Mouse (Mus musculus): Measurements from ENCODE around the gene Bcl6b. TPM values are rescaled to one million over a fixed set of nuclear protein-coding genes. Genes with fewer than 3 reads are reported as not detected.

The Bcl6b gene
- 3.9 and 4.3 TPM in 2 replicates for polyA plus RNA-seq (2015; fragmentation: Nextera tagmentation; extraction: Ambion mirVana)

- H3K9ac ChIP-seq (replicated peaks) = peak within 1 kb of the TSS; percentile 28
- peaks cover 65% of the 10 kb centered on the region for H3K27me3 ChIP-seq
- no peak within 1 kb of the TSS for H3K27ac ChIP-seq
- peak; percentile 22; the same call in 1 of the 2 replicates for ATAC-seq
- H3K4me3 ChIP-seq (replicated peaks) = peak within 1 kb of the TSS; percentile 28
- no peaks in the 10 kb centered on the region for H3K9me3 ChIP-seq
- 2% methylated on average over 39 of the region's 39 CpGs for WGBS
- H3K4me2 ChIP-seq (replicated peaks) = peak within 1 kb of the TSS; percentile 47
- peaks cover 3% of the 10 kb centered on the region; the same call in 1 of the 2 replicates for H3K36me3 ChIP-seq
- H3K4me1 ChIP-seq (replicated peaks) = peaks cover 43% of the 10 kb centered on the region
These were observed at the start of gene Bcl6b for GRCm38 (mm10) chr11:70229260-70230010. Gene Bcl6b, minus strand, starts transcription at chr11:70229798.

GRCm38 (mm10) chr11:70278961-70279360, 49.4 kb upstream of the Bcl6b start:
- Histone ChIP-seq H3K4me2 (replicated peaks) (no peak overlapping the region), H3K27ac (no peak overlapping the region), H3K9me3 (no peaks in the 10 kb centered on the region), H3K4me3 (replicated peaks) (no peak overlapping the region), H3K4me1 (replicated peaks) (no peaks in the 10 kb centered on the region), H3K36me3 (no peaks in the 10 kb centered on the region), H3K9ac (replicated peaks) (no peak overlapping the region), H3K27me3 (no peaks in the 10 kb centered on the region)
- ATAC-seq = no peak
- WGBS = 84% methylated on average over 3 of the region's 3 CpGs

- Histone ChIP-seq H3K9ac (replicated peaks) (no peak overlapping the region), H3K4me2 (replicated peaks) (no peak overlapping the region), H3K4me3 (replicated peaks) (no peak overlapping the region), H3K27me3 (no peaks in the 10 kb centered on the region), H3K9me3 (no peaks in the 10 kb centered on the region), H3K27ac (no peak overlapping the region), H3K36me3 (no peaks in the 10 kb centered on the region), H3K4me1 (replicated peaks) (no peaks in the 10 kb centered on the region)
- no peak for ATAC-seq
- WGBS = 87% methylated on average over 7 of the region's 7 CpGs
These were observed 42.0 kb upstream of the Bcl6b start for GRCm38 (mm10) chr11:70271641-70272040.

- H3K27ac ChIP-seq = no peak overlapping the region
- H3K4me2 ChIP-seq (replicated peaks) = no peak overlapping the region
- H3K4me3 ChIP-seq (replicated peaks) = no peak overlapping the region
- H3K36me3 ChIP-seq = no peaks in the 10 kb centered on the region
- H3K4me1 ChIP-seq (replicated peaks) = no peaks in the 10 kb centered on the region
- no peak overlapping the region for H3K9ac ChIP-seq (replicated peaks)
- ATAC-seq = no peak
- WGBS = 94% methylated on average over 1 of the region's 1 CpGs
- no peaks in the 10 kb centered on the region for H3K9me3 ChIP-seq
- no peaks in the 10 kb centered on the region for H3K27me3 ChIP-seq
These were observed 36.8 kb upstream of the Bcl6b start for GRCm38 (mm10) chr11:70266405-70266804.

- no peak for ATAC-seq
- Histone ChIP-seq H3K27ac (no peak overlapping the region), H3K9ac (replicated peaks) (no peak overlapping the region), H3K9me3 (no peaks in the 10 kb centered on the region), H3K36me3 (no peaks in the 10 kb centered on the region), H3K4me3 (replicated peaks) (no peak overlapping the region), H3K4me1 (replicated peaks) (no peaks in the 10 kb centered on the region), H3K27me3 (no peaks in the 10 kb centered on the region), H3K4me2 (replicated peaks) (no peak overlapping the region)
- WGBS = 80% methylated on average over 4 of the region's 4 CpGs
These were observed 36.2 kb upstream of the Bcl6b start for GRCm38 (mm10) chr11:70265819-70266218.

- no peak overlapping the region for H3K27ac ChIP-seq
- no peaks in the 10 kb centered on the region for H3K4me1 ChIP-seq (replicated peaks)
- 62% methylated on average over 3 of the region's 3 CpGs for WGBS
- H3K9ac ChIP-seq (replicated peaks) = no peak overlapping the region
- no peak overlapping the region for H3K4me2 ChIP-seq (replicated peaks)
- no peaks in the 10 kb centered on the region for H3K27me3 ChIP-seq
- no peaks in the 10 kb centered on the region for H3K36me3 ChIP-seq
- no peaks in the 10 kb centered on the region; the same call in 1 of the 2 replicates for H3K9me3 ChIP-seq
- H3K4me3 ChIP-seq (replicated peaks) = no peak overlapping the region
- no peak for ATAC-seq
These were observed 35.7 kb upstream of the Bcl6b start for GRCm38 (mm10) chr11:70265252-70265651.

- Histone ChIP-seq H3K4me2 (replicated peaks) (no peak overlapping the region), H3K27ac (no peak overlapping the region), H3K4me3 (replicated peaks) (no peak overlapping the region), H3K4me1 (replicated peaks) (peaks cover 11% of the 10 kb centered on the region), H3K36me3 (no peaks in the 10 kb centered on the region), H3K9me3 (no peaks in the 10 kb centered on the region; the same call in 1 of the 2 replicates), H3K9ac (replicated peaks) (no peak overlapping the region), H3K27me3 (peaks cover 25% of the 10 kb centered on the region)
- ATAC-seq = no peak
- 88% methylated on average over 4 of the region's 4 CpGs for WGBS
These were observed 29.4 kb upstream of the Bcl6b start for GRCm38 (mm10) chr11:70259035-70259434.

GRCm38 (mm10) chr11:70254931-70255531, 25.4 kb upstream of the Bcl6b start, which contains the start of gene Alox12:
Gene Alox12, minus strand, starts transcription at chr11:70255353.
- WGBS = 2% methylated on average over 25 of the region's 25 CpGs
- peaks cover 11% of the 10 kb centered on the region for H3K4me1 ChIP-seq (replicated peaks)
- ATAC-seq = no peak
- H3K9ac ChIP-seq (replicated peaks) = no peak within 1 kb of the TSS
- H3K27me3 ChIP-seq = peaks cover 57% of the 10 kb centered on the region
- no peaks in the 10 kb centered on the region for H3K36me3 ChIP-seq
- no peaks in the 10 kb centered on the region for H3K9me3 ChIP-seq
- peak within 1 kb of the TSS; percentile 23 for H3K4me3 ChIP-seq (replicated peaks)
- no peak within 1 kb of the TSS for H3K27ac ChIP-seq
- peak within 1 kb of the TSS; percentile 37 for H3K4me2 ChIP-seq (replicated peaks)

- H3K36me3 ChIP-seq = no peaks in the 10 kb centered on the region
- 6% methylated on average over 18 of the region's 18 CpGs for WGBS
- H3K4me2 ChIP-seq (replicated peaks) = peak overlapping the region; percentile 37; the same call in 1 of the 2 replicates
- peaks cover 57% of the 10 kb centered on the region for H3K27me3 ChIP-seq
- H3K9ac ChIP-seq (replicated peaks) = no peak overlapping the region
- peak overlapping the region; percentile 23 for H3K4me3 ChIP-seq (replicated peaks)
- no peak for ATAC-seq
- peaks cover 11% of the 10 kb centered on the region for H3K4me1 ChIP-seq (replicated peaks)
- no peak overlapping the region for H3K27ac ChIP-seq
- H3K9me3 ChIP-seq = no peaks in the 10 kb centered on the region
These were observed 24.7 kb upstream of the Bcl6b start for GRCm38 (mm10) chr11:70254337-70254736.

GRCm38 (mm10) chr11:70251853-70252252, 22.3 kb upstream of the Bcl6b start:
- H3K27ac ChIP-seq = no peak overlapping the region
- no peak overlapping the region for H3K4me2 ChIP-seq (replicated peaks)
- H3K36me3 ChIP-seq = no peaks in the 10 kb centered on the region
- H3K4me1 ChIP-seq (replicated peaks) = peaks cover 11% of the 10 kb centered on the region
- H3K27me3 ChIP-seq = peaks cover 62% of the 10 kb centered on the region
- H3K9ac ChIP-seq (replicated peaks) = no peak overlapping the region
- H3K4me3 ChIP-seq (replicated peaks) = no peak overlapping the region
- no peak for ATAC-seq
- 73% methylated on average over 8 of the region's 8 CpGs for WGBS
- H3K9me3 ChIP-seq = no peaks in the 10 kb centered on the region

GRCm38 (mm10) chr11:70250150-70250549, 20.6 kb upstream of the Bcl6b start:
- Histone ChIP-seq H3K27ac (no peak overlapping the region), H3K4me1 (replicated peaks) (peaks cover 10% of the 10 kb centered on the region), H3K36me3 (no peaks in the 10 kb centered on the region), H3K4me2 (replicated peaks) (no peak overlapping the region), H3K4me3 (replicated peaks) (no peak overlapping the region), H3K9ac (replicated peaks) (no peak overlapping the region), H3K9me3 (no peaks in the 10 kb centered on the region), H3K27me3 (peaks cover 55% of the 10 kb centered on the region)
- 79% methylated on average over 11 of the region's 11 CpGs for WGBS
- ATAC-seq = no peak

- no peak overlapping the region for H3K4me2 ChIP-seq (replicated peaks)
- no peak overlapping the region for H3K9ac ChIP-seq (replicated peaks)
- no peak for ATAC-seq
- WGBS = 49% methylated on average over 9 of the region's 9 CpGs
- H3K27ac ChIP-seq = no peak overlapping the region
- no peak overlapping the region for H3K4me3 ChIP-seq (replicated peaks)
- H3K36me3 ChIP-seq = no peaks in the 10 kb centered on the region
- H3K9me3 ChIP-seq = no peaks in the 10 kb centered on the region
- peaks cover 31% of the 10 kb centered on the region for H3K27me3 ChIP-seq
- no peaks in the 10 kb centered on the region for H3K4me1 ChIP-seq (replicated peaks)
These were observed 17.7 kb upstream of the Bcl6b start for GRCm38 (mm10) chr11:70247136-70247845.
